Mouse (Mus musculus): ENCODE measurements around the gene Rhox10.
A peak's percentile ranks its signal among the peaks of the same experiment; 100 is the strongest.
"Not testable (repeated sequence)": the region's sequence is repeated elsewhere in the genome, so short reads cannot be mapped to it uniquely, and the experiment has no call there.

The Rhox10 gene

GRCm38 (mm10) chrX:38066175-38066574 lies at the start of gene Rhox10:
Gene Rhox10 (plus strand): TSS chrX:38066475.
- DNase-seq = no peak

- DNase-seq = not testable (repeated sequence)
Observed at GRCm38 (mm10) chrX:38018597-38018996, 47.7 kb upstream of the Rhox10 start, which contains the start of gene Btg1-ps1. Gene Btg1-ps1 (minus strand): TSS chrX:38018815.

DNA sequence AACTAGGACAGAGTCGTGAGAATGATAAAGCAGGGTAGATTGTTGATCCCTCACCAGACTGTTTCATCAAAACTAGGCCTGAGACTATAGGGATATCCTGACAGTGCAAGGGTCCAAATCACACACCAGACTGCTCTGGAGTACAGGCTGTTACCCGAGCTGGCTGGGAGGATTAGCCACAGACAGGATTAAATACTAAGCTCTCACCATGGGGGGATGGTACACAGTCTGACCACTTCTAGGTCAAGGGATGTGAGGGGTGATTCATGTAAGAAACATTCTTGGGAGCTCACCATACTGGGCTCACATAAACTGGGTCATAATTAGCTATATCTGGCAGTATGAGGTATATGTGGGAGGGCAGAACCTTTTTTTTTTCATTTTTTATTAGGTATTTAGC lies 32.4 kb upstream of the Rhox10 start:
- DNase-seq = no peak

DNA sequence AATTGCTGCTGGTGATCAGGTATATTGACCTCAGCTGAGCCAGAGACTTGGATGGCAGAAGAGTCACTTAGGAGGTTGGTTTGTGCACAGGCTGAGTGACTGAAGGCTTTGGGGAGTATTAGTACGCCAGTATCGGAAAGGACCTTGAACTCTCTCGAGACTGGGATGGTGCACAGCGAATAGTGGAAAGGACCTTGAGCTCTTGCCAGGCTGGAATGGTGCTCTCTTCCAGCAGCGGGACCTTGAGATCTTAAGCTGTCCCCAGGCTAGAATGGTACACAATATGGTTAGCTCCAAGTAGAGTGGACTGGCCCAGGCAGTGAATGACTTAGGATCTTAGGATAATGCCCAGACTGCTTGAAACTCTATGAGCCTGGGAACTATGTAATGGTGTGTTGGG lies 26.6 kb upstream of the Rhox10 start:
- DNase-seq = no peak

DNA sequence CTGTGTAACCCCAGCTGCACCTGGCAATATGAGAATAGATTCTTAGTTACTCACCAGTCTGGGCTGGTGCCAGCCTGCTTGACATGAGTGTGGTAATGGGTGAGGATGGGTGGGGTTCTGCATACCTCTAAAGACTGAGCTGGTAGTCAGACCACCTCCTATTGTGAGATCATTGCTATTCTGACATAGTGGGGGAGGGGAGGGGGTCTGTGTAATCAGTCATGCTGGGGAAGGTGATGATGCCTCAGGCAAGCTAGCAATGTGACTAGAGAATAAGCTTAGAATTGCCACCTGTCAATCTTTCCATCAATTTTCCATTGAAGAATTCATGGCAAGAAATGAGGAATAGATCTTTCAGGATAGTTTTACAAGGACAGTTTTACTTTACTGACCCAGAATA lies 23.3 kb upstream of the Rhox10 start, which contains the start of gene Btg1-ps2:
Btg1-ps2 (minus strand) TSS at position 101 of the 400 bp plus-strand sequence.
- DNase-seq = not testable (repeated sequence)

DNA sequence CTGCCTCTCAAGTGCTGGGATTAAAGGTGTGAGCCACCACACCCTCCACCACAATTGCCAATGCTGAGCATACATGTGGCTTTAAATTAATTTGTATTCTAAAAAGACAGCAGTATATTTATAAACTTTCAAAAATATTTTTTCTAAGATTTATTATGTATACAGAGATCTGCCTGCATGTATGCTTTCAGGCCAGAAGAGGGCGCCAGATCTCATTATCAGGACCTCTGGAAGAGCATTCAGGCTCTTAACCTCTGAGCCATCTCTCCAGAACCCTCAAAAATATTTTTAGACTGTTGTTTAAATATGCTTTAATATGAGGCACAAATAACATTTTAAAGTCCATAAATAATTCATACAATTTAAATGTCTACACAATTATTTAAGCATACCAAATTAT lies 4.7 kb upstream of the Rhox10 start:
- peak; percentile 29 to 31 for DNase-seq

DNA sequence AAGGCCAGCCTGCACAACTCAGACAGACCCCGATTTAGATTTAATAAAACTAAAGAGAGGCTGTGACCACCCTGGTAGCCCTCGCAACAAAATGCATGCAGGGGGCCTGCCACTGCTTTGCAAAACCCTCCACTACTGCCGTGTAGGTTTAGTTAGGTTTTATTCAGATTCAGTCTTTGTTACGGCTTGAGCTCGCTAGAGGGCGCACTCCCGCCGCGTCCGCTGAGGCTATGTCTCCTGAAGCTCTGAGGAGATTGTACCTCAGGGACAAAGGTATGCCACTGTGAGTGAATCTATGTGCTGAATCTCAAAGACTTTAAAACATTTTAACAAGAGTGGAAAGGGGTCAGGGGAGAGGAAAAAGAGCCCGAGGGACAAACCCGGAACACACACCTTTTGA lies 18.0 kb downstream of the Rhox10 start:
- DNase-seq = peak; percentile 69 to 73

DNA sequence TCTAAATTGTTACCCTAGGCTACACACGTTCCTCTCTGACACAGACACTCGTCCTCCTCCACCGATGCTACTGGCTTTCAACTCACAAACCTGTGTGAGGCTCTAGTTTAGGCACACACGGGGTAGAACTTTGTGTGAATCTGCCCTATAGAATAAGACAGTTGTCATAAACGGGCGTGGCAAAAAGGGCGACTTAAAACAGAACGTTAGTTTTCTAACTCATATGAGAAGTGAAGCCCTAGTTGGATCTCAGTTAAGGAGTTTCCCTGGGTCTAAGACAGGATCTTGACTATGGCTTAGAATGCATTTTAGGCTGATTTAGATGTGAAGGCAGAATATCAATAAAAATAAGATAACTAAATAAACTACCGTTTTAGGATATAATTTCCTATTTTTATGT lies 18.8 kb downstream of the Rhox10 start, which contains the start of gene Rhox11:
Rhox11 (minus strand) TSS at position 101 of the 400 bp plus-strand sequence.
- no peak for DNase-seq

GRCm38 (mm10) chrX:38110807-38111206 lies 44.5 kb downstream of the Rhox10 start, which contains the start of gene Rhox12:
Gene Rhox12 (minus strand): TSS chrX:38110907.
- DNase-seq = no peak

GRCm38 (mm10) chrX:38120982-38121381 lies 54.7 kb downstream of the Rhox10 start, which contains the start of gene Rhox13:
Gene Rhox13 (plus strand): TSS chrX:38121219.
- DNase-seq = no peak

Measured in cerebellum, postnatal 10 days (tissue).